Mouse (Mus musculus): Measurements from ENCODE around the gene Rpl22.

GRCm38 (mm10) chr4:152278986-152279385, 46.6 kb upstream of the Rpl22 start:
- TF ChIP-seq CTCF (IDR thresholded peaks at IDR 0.05; ENCODE audit: low read depth) (no peak), EP300 (optimal IDR thresholded peaks at IDR 0.05) (no peak)
